ENCODE assay signal across 9 mouse cellular contexts in the genomic region with DNA sequence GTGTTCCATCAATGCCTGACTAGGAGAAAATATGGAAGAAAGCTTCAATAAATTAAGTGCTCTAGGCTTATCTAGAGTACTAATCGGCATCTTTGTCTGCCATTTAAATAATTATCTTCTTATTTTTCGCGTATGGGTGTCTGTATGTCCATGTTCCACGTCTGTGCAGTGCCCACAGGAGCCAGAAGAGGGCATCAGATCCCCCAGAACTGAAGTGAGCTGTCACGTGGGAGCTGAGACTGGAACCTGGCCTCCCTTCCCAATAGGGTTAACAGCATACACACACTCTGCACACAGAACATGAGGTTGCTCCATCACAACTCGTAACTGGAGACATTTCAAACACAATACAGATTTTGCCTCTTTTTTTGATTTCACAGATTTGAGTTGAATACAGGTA.
DNase-seq lines count a peak whose midpoint lies in the region; ATAC-seq and TF ChIP-seq lines count a peak whose summit lies in the region.
"Had no signal": no experiment of that assay in that cellular context is flagged by ENCODE, and none has a peak within 500 bp of the region (broad histone marks: within the 10 kb centered on the region; RNA-seq: fewer than 3 reads in every experiment).

No protein-coding gene starts in this region.

- H3K36me3 ChIP-seq in liver, adult 2 months (ENCODE audit: control insufficient read depth, insufficient read depth, low read length) = no peaks in the 10 kb centered on the region
- H3K36me3 ChIP-seq in liver, embryonic 12.5 days = no peaks in the 10 kb centered on the region
- no peaks in the 10 kb centered on the region for H3K36me3 ChIP-seq in limb, embryonic 10.5 days
- H3K36me3 ChIP-seq: embryonic facial prominence, embryonic 15.5 days; limb, embryonic 13.5 days had no signal

- no peaks in the 10 kb centered on the region for H3K4me1 ChIP-seq in liver, adult 2 months (ENCODE audit: control insufficient read depth, insufficient read depth, low read length)
- H3K4me1 ChIP-seq in liver, embryonic 12.5 days = no peaks in the 10 kb centered on the region
- H3K4me1 ChIP-seq in limb, embryonic 10.5 days = peaks cover 4% of the 10 kb centered on the region; the same call in 1 of the 2 replicates

- DNase-seq in liver, adult 2 months (ENCODE audit: extremely low read depth, low read depth, low spot score) = peak; percentile 14
- peak; percentile 44 for DNase-seq in NIH3T3 (ENCODE audit: low read depth)
- DNase-seq in brain, embryonic 14.5 days (ENCODE audit: low read depth) = peak; percentile 19
- peak; percentile 68 for DNase-seq in limb, embryonic 10.5 days (ENCODE audit: low spot score)
- DNase-seq in urinary bladder, postnatal 25 days (ENCODE audit: low spot score) = peak; percentile 55

- TF ChIP-seq POLR2A in liver, adult 2 months (IDR thresholded peaks at IDR 0.05; ENCODE audit: extremely low read depth, insufficient read depth, low read length) = no peak
- TF ChIP-seq POLR2A in brain, embryonic 14.5 days (IDR thresholded peaks at IDR 0.05; ENCODE audit: borderline replicate concordance, extremely low read depth, insufficient read depth, insufficient read length, poor library complexity, severe bottlenecking) = no peak

- no peaks in the 10 kb centered on the region for H3K27me3 ChIP-seq in liver, adult 2 months (ENCODE audit: control insufficient read depth, insufficient read depth, low read length)
- H3K27me3 ChIP-seq in liver, embryonic 12.5 days (replicated peaks) = no peaks in the 10 kb centered on the region
- no peaks in the 10 kb centered on the region for H3K27me3 ChIP-seq in limb, embryonic 10.5 days (ENCODE audit: low read depth, poor library complexity, severe bottlenecking)
- H3K27me3 ChIP-seq: embryonic facial prominence, embryonic 15.5 days; limb, embryonic 13.5 days had no signal

- ATAC-seq in liver, embryonic 12.5 days = no peak
- ATAC-seq in granulocyte monocyte progenitor cell, adult 5-6 weeks (replicated peaks; ENCODE audit: poor library complexity, severe bottlenecking) = peak; percentile 46; the same call in 1 of the 2 replicates

- H3K79me2 ChIP-seq in liver, adult 2 months (ENCODE audit: control insufficient read depth, insufficient read depth, low read length) = no peaks in the 10 kb centered on the region

- H3K27ac ChIP-seq in liver, adult 2 months (replicated peaks; ENCODE audit: insufficient read depth, low read depth, low read length) = no peak overlapping the region
- no peak overlapping the region for H3K27ac ChIP-seq in liver, embryonic 12.5 days
- H3K27ac ChIP-seq in limb, embryonic 10.5 days = no peak overlapping the region
- H3K27ac ChIP-seq: embryonic facial prominence, embryonic 15.5 days; limb, embryonic 13.5 days had no signal

- peak; percentile 66 for TF ChIP-seq CTCF in liver, adult 2 months (IDR thresholded peaks at IDR 0.05; ENCODE audit: low read depth, low read length)
- peak; percentile 42; the same call in 1 of the 2 replicates for TF ChIP-seq CTCF in brain, embryonic 14.5 days (IDR thresholded peaks at IDR 0.05; ENCODE audit: borderline replicate concordance, extremely low read depth, insufficient read depth, insufficient read length)

- H3K4me3 ChIP-seq in liver, adult 2 months (ENCODE audit: insufficient read depth, low read depth, low read length) = no peak overlapping the region
- no peak overlapping the region for H3K4me3 ChIP-seq in liver, embryonic 12.5 days
- no peak overlapping the region for H3K4me3 ChIP-seq in limb, embryonic 10.5 days
- H3K4me3 ChIP-seq: embryonic facial prominence, embryonic 15.5 days; limb, embryonic 13.5 days had no signal

- H3K9ac ChIP-seq in liver, adult 2 months (ENCODE audit: low read depth, low read length) = no peak overlapping the region
- no peak overlapping the region for H3K9ac ChIP-seq in liver, embryonic 12.5 days
- H3K9ac ChIP-seq: embryonic facial prominence, embryonic 15.5 days; limb, embryonic 13.5 days had no signal

- H3K9me3 ChIP-seq in liver, embryonic 12.5 days (replicated peaks) = no peaks in the 10 kb centered on the region
- no peaks in the 10 kb centered on the region for H3K9me3 ChIP-seq in limb, embryonic 10.5 days (replicated peaks)
- H3K9me3 ChIP-seq: embryonic facial prominence, embryonic 15.5 days; limb, embryonic 13.5 days had no signal

- no peak overlapping the region for H3K4me2 ChIP-seq in liver, embryonic 12.5 days
- H3K4me2 ChIP-seq: embryonic facial prominence, embryonic 15.5 days; limb, embryonic 13.5 days had no signal

- WGBS in liver, adult 2 months = 65% methylated on average over 6 of the region's 6 CpGs
- WGBS in liver, embryonic 12.5 days (ENCODE audit: insufficient replicate concordance) = 43% methylated on average over 6 of the region's 6 CpGs
- WGBS in limb, embryonic 10.5 days = 72% methylated on average over 6 of the region's 6 CpGs

Comparison
In these comparisons a context has a peak if more than half of its experiments do, and no peak if none do; other contexts are left out.
1. DNase-seq: peak in every context shown above with its lines; median percentile 68 in limb, embryonic 10.5 days; 55 in urinary bladder, postnatal 25 days; 44 in NIH3T3; 19 in brain, embryonic 14.5 days; 14 in liver, adult 2 months.